Mouse (Mus musculus) CH12.LX (cell line): ENCODE measurements around the gene Slc25a23. TPM values are rescaled to one million over a fixed set of nuclear protein-coding genes. Genes with fewer than 3 reads are reported as not detected.

Source experiments
- DNase-seq: peaks from one replicate; pipeline ENCODE4 v3.0.0-alpha.2; 2013; ENCODE audit errors: extremely low read depth
- H3K27ac ChIP-seq: 2 replicates; pipeline ENCODE4 v1.5.1; 2012; ENCODE audit warnings: low read depth, mild to moderate bottlenecking, control low read depth, moderate library complexity; ENCODE audit not compliant: insufficient read depth
- H3K27me3 ChIP-seq: replicated peaks from 2 replicates; pipeline ENCODE3; 2012; ENCODE audit warnings: inconsistent platforms
- H3K36me3 ChIP-seq, 2 experiments: replicated peaks in 1 of 2; 2 replicates each; pipeline versions ENCODE3 to v1.6.1; 2012; ENCODE audit warnings: inconsistent platforms in 1 of 2, low read length in 1 of 2, mild to moderate bottlenecking in 1 of 2, mixed read lengths in 1 of 2, moderate library complexity in 1 of 2; ENCODE audit not compliant: control insufficient read depth in 1 of 2, insufficient read depth in 1 of 2
- H3K4me1 ChIP-seq, 2 experiments: 2 replicates each; pipeline ENCODE4 v1.6.1; 2012; ENCODE audit warnings: inconsistent platforms in 1 of 2, moderate library complexity in 1 of 2; ENCODE audit not compliant: insufficient read depth in 2 of 2, control insufficient read depth in 1 of 2
- H3K4me2 ChIP-seq: 2 replicates; pipeline ENCODE4 v1.6.1; 2012; ENCODE audit warnings: low read depth, mild to moderate bottlenecking, control low read depth; ENCODE audit not compliant: poor library complexity, insufficient read depth, severe bottlenecking
- H3K4me3 ChIP-seq, 3 experiments: fragments of 150-350 bp in 1 of 3; sonication (generic) in 1 of 3; replicated peaks in 1 of 3; 2 replicates each; pipeline versions ENCODE3 to v1.5.1; 2011 to 2012; ENCODE audit warnings: low read depth in 2 of 3, low read length in 2 of 3, mild to moderate bottlenecking in 2 of 3, moderate library complexity in 2 of 3, control low read depth in 1 of 3, improper control_type of control experiment in 1 of 3, inconsistent platforms in 1 of 3, mixed read lengths in 1 of 3; ENCODE audit not compliant: poor library complexity in 1 of 3
- H3K79me2 ChIP-seq: replicated peaks from 2 replicates; pipeline ENCODE4 v1.6.1; 2012; ENCODE audit warnings: mild to moderate bottlenecking, moderate library complexity; ENCODE audit not compliant: control insufficient read depth, poor library complexity, insufficient read depth, severe bottlenecking; ENCODE audit errors: extremely low read depth
- H3K9ac ChIP-seq: 2 replicates; pipeline ENCODE4 v1.6.1; 2012; ENCODE audit warnings: low read depth, mild to moderate bottlenecking, control low read depth, moderate library complexity; ENCODE audit not compliant: insufficient read depth
- H3K9me3 ChIP-seq: replicated peaks from 2 replicates; pipeline ENCODE3; 2012; ENCODE audit warnings: low read length, inconsistent platforms, mixed read lengths
- BHLHE40 ChIP-seq: IDR thresholded peaks from 2 replicates; pipeline ENCODE4 v1.6.1; 2011; ENCODE audit warnings: mild to moderate bottlenecking, low read depth, low read length, improper control_type of control experiment
- CHD1 ChIP-seq: IDR thresholded peaks from 2 replicates; pipeline ENCODE4 v1.6.1; 2012; ENCODE audit warnings: low read depth, low read length, improper control_type of control experiment, inconsistent platforms
- CTCF ChIP-seq, 2 experiments: IDR thresholded peaks in 1 of 2; conservative IDR thresholded peaks in 1 of 2; 2 replicates each; pipeline ENCODE4 v1.5.1; 2011 to 2012; ENCODE audit warnings: low read depth in 2 of 2, low read length in 2 of 2, improper control_type of control experiment in 1 of 2, inconsistent platforms in 1 of 2, mild to moderate bottlenecking in 1 of 2, moderate library complexity in 1 of 2
- E2F4 ChIP-seq: IDR thresholded peaks from 2 replicates; pipeline ENCODE4 v1.6.1; 2011; ENCODE audit warnings: low read depth, low read length, improper control_type of control experiment; ENCODE audit not compliant: insufficient replicate concordance
- EP300 ChIP-seq: IDR thresholded peaks from 2 replicates; pipeline ENCODE4 v1.6.1; 2011; ENCODE audit warnings: low read length, improper control_type of control experiment
- GABPA ChIP-seq: IDR thresholded peaks from 2 replicates; pipeline ENCODE4 v1.6.1; 2012; ENCODE audit warnings: low read depth, low read length, improper control_type of control experiment, inconsistent platforms; ENCODE audit not compliant: insufficient replicate concordance
- IRF4 ChIP-seq: IDR thresholded peaks from 2 replicates; pipeline ENCODE4 v1.6.1; 2014; ENCODE audit warnings: low read depth, mild to moderate bottlenecking, inconsistent platforms, low read length, improper control_type of control experiment
- KAT2A ChIP-seq: IDR thresholded peaks from 2 replicates; pipeline ENCODE4 v1.6.1; 2012; ENCODE audit warnings: low read length, improper control_type of control experiment, inconsistent platforms; ENCODE audit not compliant: insufficient replicate concordance
- MAFK ChIP-seq: IDR thresholded peaks from 2 replicates; pipeline ENCODE4 v1.6.1; 2011; ENCODE audit warnings: low read length, improper control_type of control experiment; ENCODE audit not compliant: insufficient replicate concordance
- MAX ChIP-seq: IDR thresholded peaks from 2 replicates; pipeline ENCODE4 v1.6.1; 2011; ENCODE audit warnings: low read length, improper control_type of control experiment
- MAZ ChIP-seq: IDR thresholded peaks from 2 replicates; pipeline ENCODE4 v1.6.1; 2012; ENCODE audit warnings: low read depth, mild to moderate bottlenecking, inconsistent platforms, low read length, improper control_type of control experiment, moderate library complexity
- MEF2A ChIP-seq: IDR thresholded peaks from 2 replicates; pipeline ENCODE4 v1.6.1; 2014; ENCODE audit warnings: low read depth, mild to moderate bottlenecking, inconsistent platforms, low read length, improper control_type of control experiment, borderline replicate concordance
- MXI1 ChIP-seq: IDR thresholded peaks from 2 replicates; pipeline ENCODE4 v1.6.1; 2011; ENCODE audit warnings: mild to moderate bottlenecking, low read depth, low read length, improper control_type of control experiment
- NELFE ChIP-seq: IDR thresholded peaks from 2 replicates; pipeline ENCODE4 v1.6.1; 2011; ENCODE audit warnings: low read depth, low read length, improper control_type of control experiment
- NRF1 ChIP-seq: IDR thresholded peaks from 2 replicates; pipeline ENCODE4 v1.6.1; 2014; ENCODE audit warnings: low read depth, mild to moderate bottlenecking, inconsistent platforms, low read length, improper control_type of control experiment, moderate library complexity
- PAX5 ChIP-seq: IDR thresholded peaks from 2 replicates; pipeline ENCODE4 v1.6.1; 2012; ENCODE audit warnings: low read length, inconsistent platforms, mixed read lengths
- POLR2A ChIP-seq: IDR thresholded peaks from 2 replicates; pipeline ENCODE4 v1.6.1; 2011; ENCODE audit warnings: low read depth, mild to moderate bottlenecking, improper control_type of control experiment, low read length
- POLR2AphosphoS2 ChIP-seq: IDR thresholded peaks from 2 replicates; pipeline ENCODE4 v1.6.1; 2011; ENCODE audit warnings: low read depth, low read length, improper control_type of control experiment
- RAD21 ChIP-seq: IDR thresholded peaks from 2 replicates; pipeline ENCODE4 v1.6.1; 2011; ENCODE audit warnings: low read depth, mild to moderate bottlenecking, low read length, improper control_type of control experiment, moderate library complexity
- SIN3A ChIP-seq: IDR thresholded peaks from 2 replicates; pipeline ENCODE4 v1.6.1; 2012; ENCODE audit warnings: low read length, improper control_type of control experiment, inconsistent platforms
- SMC3 ChIP-seq: IDR thresholded peaks from 2 replicates; pipeline ENCODE4 v1.6.1; 2011; ENCODE audit warnings: low read depth, low read length, improper control_type of control experiment
- TBP ChIP-seq: conservative IDR thresholded peaks from 2 replicates; pipeline ENCODE4 v1.6.1; 2011; ENCODE audit warnings: low read depth, low read length, improper control_type of control experiment
- TCF12 ChIP-seq: IDR thresholded peaks from 2 replicates; pipeline ENCODE4 v1.6.1; 2014; ENCODE audit warnings: low read depth, mild to moderate bottlenecking, inconsistent platforms, low read length, improper control_type of control experiment
- USF2 ChIP-seq: conservative IDR thresholded peaks from 2 replicates; pipeline ENCODE4 v1.6.1; 2011; ENCODE audit warnings: low read depth, low read length, improper control_type of control experiment
- ZC3H11A ChIP-seq: IDR thresholded peaks from 2 replicates; pipeline ENCODE4 v1.6.1; 2012; ENCODE audit warnings: low read depth, mild to moderate bottlenecking, inconsistent platforms, low read length, improper control_type of control experiment
- ZKSCAN1 ChIP-seq: IDR thresholded peaks from 2 replicates; pipeline ENCODE4 v1.6.1; 2012; ENCODE audit warnings: low read depth, inconsistent platforms, low read length, improper control_type of control experiment, borderline replicate concordance
- ZMIZ1 ChIP-seq: IDR thresholded peaks from 2 replicates; pipeline ENCODE4 v1.6.1; 2012; ENCODE audit warnings: low read depth, mild to moderate bottlenecking, inconsistent platforms, low read length, improper control_type of control experiment
- ZNF384 ChIP-seq: IDR thresholded peaks from 2 replicates; pipeline ENCODE4 v1.6.1; 2012; ENCODE audit warnings: low read depth, low read length, improper control_type of control experiment, inconsistent platforms
- dilution Hi-C: fragments of 300-500 bp; cut with MboI; formaldehyde crosslinking; loops from 2 replicates; pipeline ENCODE4 v1.14.3; 2020; ENCODE audit warnings: low sequenced_read_pairs; ENCODE audit not compliant: extremely low pct_unique_long_range_greater_than_20kb, extremely low pct_ligation_motif_present
- in situ Hi-C: fragments of 300-500 bp; cut with MboI; formaldehyde crosslinking; loops from 3 replicates; pipeline ENCODE4 v1.14.3; 2019; ENCODE audit warnings: low sequenced_read_pairs, low pct_ligation_motif_present, low pct_unique_long_range_greater_than_20kb, mixed read lengths
- polyA plus RNA-seq: library from polyadenylated mRNA; unstranded; fragments of >175 nt; gene quantifications from 2 replicates; pipeline ENCODE4 v1.2.1, GENCODE M21; 2012; ENCODE audit warnings: low read depth; ENCODE audit not compliant: insufficient read length
- total RNA-seq, 2 experiments: library from RNA; depleted of rRNA; stranded (reverse); fragments of 300-350 nt in 1 of 2; fragments of >200 nt in 1 of 2; gene quantifications; 2 replicates each; pipeline ENCODE4 v1.2.3; 2012 to 2014

The Slc25a23 gene
- total and polyA plus RNA-seq, 3 experiments: 2.2 to 13.8 (median 6.9) TPM

- Histone ChIP-seq H3K4me3 (no peak overlapping the region), H3K9ac (no peak overlapping the region), H3K79me2 (no peaks in the 10 kb centered on the region), H3K9me3 (no peaks in the 10 kb centered on the region), H3K27ac (no peak overlapping the region), H3K27me3 (no peaks in the 10 kb centered on the region), H3K4me1 (peaks cover 0 to 12% of the 10 kb centered on the region in 2 experiments; a peak in 2 of 4 replicates), H3K36me3 (no peaks in the 10 kb centered on the region), H3K4me2 (no peak overlapping the region)
- no peak for DNase-seq
- dilution Hi-C loops (no loop called here), in situ Hi-C loops (no loop called here)
- no peak for TF ChIP-seq SMC3
- no peak for TF ChIP-seq MAFK
- TF ChIP-seq EP300: no peak
- TF ChIP-seq POLR2A: no peak
- TF ChIP-seq PAX5: no peak
- TF ChIP-seq BHLHE40: no peak
- TF ChIP-seq ZMIZ1: no peak
- no peak for TF ChIP-seq SIN3A
- peak in 1 of 2 experiments; percentile 29; a peak in 1 of 4 replicates for TF ChIP-seq CTCF (conservative IDR thresholded peaks at IDR 0.05 in 1 of 2, IDR thresholded peaks at IDR 0.05 in 1 of 2; ENCODE audit: low read depth in 2 of 2, low read length in 2 of 2)
Observed at GRCm38 (mm10) chr17:57038978-57039377, 20.7 kb downstream of the Slc25a23 start.

GRCm38 (mm10) chr17:57032854-57033253 lies 26.8 kb downstream of the Slc25a23 start:
- H3K36me3 ChIP-seq: peaks cover 9 to 15% of the 10 kb centered on the region in 2 experiments
- H3K79me2 ChIP-seq: peaks cover 32% of the 10 kb centered on the region
- dilution Hi-C loops: no loop called here
- no peaks in the 10 kb centered on the region for H3K9me3 ChIP-seq
- H3K4me1 ChIP-seq: peaks cover 7 to 31% of the 10 kb centered on the region in 2 experiments; a peak in 3 of 4 replicates
- no peaks in the 10 kb centered on the region for H3K27me3 ChIP-seq
- H3K4me2 ChIP-seq: peak overlapping the region; percentile 68
- in situ Hi-C loops: no loop called here
- peak overlapping the region; percentile 95; the same call in 1 of the 2 replicates for H3K9ac ChIP-seq
- TF ChIP-seq MAZ: no peak
- TF ChIP-seq MAFK: no peak
- no peak for TF ChIP-seq ZNF384
- TF ChIP-seq ZKSCAN1: no peak
- no peak for TF ChIP-seq ZMIZ1
- TF ChIP-seq EP300: no peak
- TF ChIP-seq USF2: no peak
- TF ChIP-seq SMC3: peak; percentile 42
- TF ChIP-seq MXI1: no peak
- no peak for TF ChIP-seq KAT2A
- no peak for TF ChIP-seq NRF1
- TF ChIP-seq SIN3A: no peak
- TF ChIP-seq CTCF (conservative IDR thresholded peaks at IDR 0.05 in 1 of 2, IDR thresholded peaks at IDR 0.05 in 1 of 2; ENCODE audit: low read depth in 2 of 2, low read length in 2 of 2): peak in 1 of 2 experiments; percentile 49; a peak in 2 of 4 replicates
- peak; percentile 46 for TF ChIP-seq RAD21
- TF ChIP-seq MAX: no peak
- no peak for TF ChIP-seq CHD1
- TF ChIP-seq TCF12: peak; percentile 33; the same call in 1 of the 2 replicates
- no peak for TF ChIP-seq GABPA
- no peak for TF ChIP-seq MEF2A
- TF ChIP-seq E2F4: no peak
- TF ChIP-seq POLR2A: no peak
- TF ChIP-seq TBP: no peak
- TF ChIP-seq ZC3H11A: no peak
- TF ChIP-seq NELFE: no peak
- no peak for TF ChIP-seq IRF4
- TF ChIP-seq POLR2AphosphoS2: no peak
- DNase-seq: no peak
- peak overlapping the region in 1 of 3 experiments; percentile 60 for H3K4me3 ChIP-seq
- no peak overlapping the region for H3K27ac ChIP-seq
